Mouse (Mus musculus) heart, embryonic 16.5 days (tissue): ENCODE results near the gene Gm11492. TPM values are rescaled to one million over a fixed set of nuclear protein-coding genes. Genes with fewer than 3 reads are reported as not detected.

Experiments used
- ATAC-seq: fragments of 200-750 bp; cut with Nextera tagmentation; replicated peaks from 2 replicates; pipeline ENCODE4 v1.8.0; 2017; ENCODE audit warnings: moderate number of reproducible peaks; ENCODE audit not compliant: insufficient read depth, low FRiP score; ENCODE audit errors: extremely low read depth
- H3K27ac ChIP-seq: fragments of 300-500 bp; sonication (generic); 2 replicates; pipeline ENCODE4 v1.5.1; 2014; ENCODE audit warnings: mild to moderate bottlenecking, low read length, control low read depth, moderate library complexity
- H3K27me3 ChIP-seq: fragments of 300-500 bp; sonication (generic); 2 replicates; pipeline ENCODE4 v1.6.1; 2014; ENCODE audit warnings: low read length, mixed read lengths; ENCODE audit not compliant: control insufficient read depth, insufficient read depth
- H3K36me3 ChIP-seq: fragments of 300-500 bp; sonication (generic); 2 replicates; pipeline ENCODE4 v1.6.1; 2014; ENCODE audit not compliant: control insufficient read depth, insufficient read depth
- H3K4me1 ChIP-seq: fragments of 300-500 bp; sonication (generic); 2 replicates; pipeline ENCODE4 v1.6.1; 2014; ENCODE audit warnings: low read length, mixed read lengths; ENCODE audit not compliant: control insufficient read depth, insufficient read depth
- H3K4me2 ChIP-seq: fragments of 300-500 bp; sonication (generic); 2 replicates; pipeline ENCODE4 v1.6.1; 2014; ENCODE audit warnings: low read depth, mild to moderate bottlenecking, control low read depth, low read length
- H3K4me3 ChIP-seq: fragments of 300-500 bp; sonication (generic); 2 replicates; pipeline ENCODE4 v1.5.1; 2014; ENCODE audit warnings: mild to moderate bottlenecking, control low read depth, low read length
- H3K9ac ChIP-seq: fragments of 300-500 bp; sonication (generic); 2 replicates; pipeline ENCODE4 v1.6.1; 2014; ENCODE audit warnings: low read length, control low read depth
- H3K9me3 ChIP-seq: fragments of 300-500 bp; sonication (generic); replicated peaks from 2 replicates; pipeline ENCODE4 v1.6.1; 2016; ENCODE audit warnings: low read length; ENCODE audit not compliant: control insufficient read depth
- WGBS: fragments of 180-500 bp; shearing (Covaris S2); extraction: QIAGEN DNeasy Blood & Tissue Kit; methylation state at CpG from one replicate; pipeline ENCODE4 v1.1.7; 2014; 5-methylcytosine and 5-hydroxymethylcytosine counted together
- polyA plus RNA-seq: library from polyadenylated mRNA; unstranded; fragments of >200 nt; fragmentation: Nextera tagmentation; extraction: Ambion mirVana; gene quantifications from 2 replicates; pipeline ENCODE4 v1.2.1, GENCODE M21; 2015

Gm11492 gene
- polyA plus RNA-seq, 1 experiment from 2014 or later, result not detected

DNA sequence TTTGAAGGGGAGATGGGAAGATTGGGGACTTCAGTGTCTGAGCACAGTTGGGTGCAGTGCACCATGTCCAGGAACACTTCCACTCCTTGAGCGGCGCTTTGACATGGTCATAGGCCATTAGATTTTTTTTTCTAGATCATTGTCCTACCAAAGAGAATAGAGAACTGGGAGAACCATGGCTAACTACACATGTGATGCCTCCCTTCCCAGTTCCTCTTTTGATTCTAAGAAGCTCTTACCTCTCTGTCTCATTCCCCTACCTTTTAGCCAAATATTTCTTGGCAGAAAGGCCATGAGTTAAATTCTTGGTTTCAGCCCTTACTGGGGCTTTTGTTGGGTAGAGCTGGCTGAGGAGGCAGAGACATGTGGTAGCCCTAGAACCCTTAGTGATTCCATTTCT is 37.1 kb downstream of the Gm11492 start:
- no peaks in the 10 kb centered on the region for H3K27me3 ChIP-seq
- no peak overlapping the region for H3K9ac ChIP-seq
- no peak overlapping the region for H3K4me2 ChIP-seq
- H3K4me3 ChIP-seq, result no peak overlapping the region
- no peak for ATAC-seq
- no peaks in the 10 kb centered on the region for H3K4me1 ChIP-seq
- H3K27ac ChIP-seq, result no peak overlapping the region
- H3K9me3 ChIP-seq, result no peaks in the 10 kb centered on the region
- 97% methylated on average over 2 of the region's 2 CpGs for WGBS
- peaks cover 88% of the 10 kb centered on the region for H3K36me3 ChIP-seq

DNA sequence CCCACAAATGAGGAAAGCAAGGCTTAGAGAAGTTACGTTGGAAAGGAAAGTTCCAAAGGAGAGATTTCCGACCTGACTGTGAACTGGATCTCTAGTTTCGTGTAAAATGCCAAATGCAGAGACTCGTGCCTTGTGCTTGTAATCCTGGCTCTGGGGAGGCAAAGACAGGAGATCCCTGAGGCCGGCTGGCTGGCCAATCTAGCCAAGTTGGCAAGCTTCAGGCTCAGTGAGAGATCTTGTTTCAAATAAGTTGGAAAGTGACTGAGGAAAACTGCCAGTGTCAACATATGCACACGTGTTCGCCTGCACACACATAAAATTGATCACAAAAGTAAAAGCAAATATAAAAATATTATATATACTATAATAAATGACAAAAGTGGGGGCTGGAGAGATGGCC is 42.8 kb downstream of the Gm11492 start:
- Histone ChIP-seq H3K27ac (no peak overlapping the region), H3K27me3 (no peaks in the 10 kb centered on the region), H3K4me3 (no peak overlapping the region), H3K36me3 (peaks cover 80% of the 10 kb centered on the region), H3K4me1 (no peaks in the 10 kb centered on the region), H3K9ac (no peak overlapping the region), H3K9me3 (no peaks in the 10 kb centered on the region), H3K4me2 (no peak overlapping the region)
- ATAC-seq, result no peak
- 83% methylated on average over 7 of the region's 7 CpGs for WGBS

DNA sequence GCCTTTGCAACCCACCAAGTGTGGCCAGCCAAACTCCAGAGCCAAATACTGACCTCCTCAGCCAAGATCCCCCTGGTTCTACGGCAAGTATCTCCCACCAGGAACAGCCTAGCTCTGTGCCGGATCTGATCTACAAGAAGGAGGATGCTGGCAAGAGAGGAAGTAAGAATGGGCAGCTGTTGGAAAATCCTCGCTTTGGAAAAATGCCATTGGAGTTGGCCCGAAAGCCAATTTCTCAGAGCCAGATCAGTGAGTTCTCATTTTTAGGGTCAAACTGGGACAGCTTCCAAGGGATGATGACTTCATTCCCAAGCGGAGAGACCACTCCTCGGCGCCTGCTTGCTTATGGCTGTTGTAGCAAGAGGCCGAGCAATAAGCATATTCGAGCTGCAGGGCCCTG is 45.1 kb downstream of the Gm11492 start:
- no peak for ATAC-seq
- 82% methylated on average over 9 of the region's 9 CpGs for WGBS
- no peak overlapping the region for H3K4me3 ChIP-seq
- peaks cover 76% of the 10 kb centered on the region for H3K36me3 ChIP-seq
- H3K9ac ChIP-seq, result no peak overlapping the region
- H3K27me3 ChIP-seq, result no peaks in the 10 kb centered on the region
- H3K27ac ChIP-seq, result no peak overlapping the region
- no peak overlapping the region for H3K4me2 ChIP-seq
- H3K4me1 ChIP-seq, result no peaks in the 10 kb centered on the region
- no peaks in the 10 kb centered on the region for H3K9me3 ChIP-seq

DNA sequence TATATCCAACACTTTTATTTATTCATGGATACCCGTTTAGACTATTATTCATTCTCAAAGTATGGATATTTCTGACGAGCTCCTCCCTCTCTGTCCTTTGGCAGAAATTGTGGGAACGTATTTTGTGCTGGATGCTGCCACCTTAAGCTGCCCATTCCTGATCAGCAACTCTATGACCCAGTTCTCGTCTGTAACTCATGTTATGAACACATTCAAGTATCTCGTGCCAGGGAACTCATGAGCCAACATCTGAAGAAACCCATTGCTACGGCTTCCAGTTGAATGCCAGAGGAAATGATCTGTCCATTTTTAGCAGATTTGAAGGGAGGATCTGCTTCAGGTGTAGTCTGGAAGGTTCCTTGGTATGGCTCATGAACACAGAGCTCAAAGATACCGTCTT is 47.5 kb downstream of the Gm11492 start:
- Histone ChIP-seq H3K4me2 (no peak overlapping the region), H3K9ac (no peak overlapping the region), H3K4me3 (no peak overlapping the region), H3K27ac (no peak overlapping the region), H3K36me3 (peaks cover 74% of the 10 kb centered on the region), H3K27me3 (no peaks in the 10 kb centered on the region), H3K9me3 (peaks cover 3% of the 10 kb centered on the region; the same call in 1 of the 2 replicates), H3K4me1 (no peaks in the 10 kb centered on the region)
- no peak for ATAC-seq
- 85% methylated on average over 7 of the region's 7 CpGs for WGBS

DNA sequence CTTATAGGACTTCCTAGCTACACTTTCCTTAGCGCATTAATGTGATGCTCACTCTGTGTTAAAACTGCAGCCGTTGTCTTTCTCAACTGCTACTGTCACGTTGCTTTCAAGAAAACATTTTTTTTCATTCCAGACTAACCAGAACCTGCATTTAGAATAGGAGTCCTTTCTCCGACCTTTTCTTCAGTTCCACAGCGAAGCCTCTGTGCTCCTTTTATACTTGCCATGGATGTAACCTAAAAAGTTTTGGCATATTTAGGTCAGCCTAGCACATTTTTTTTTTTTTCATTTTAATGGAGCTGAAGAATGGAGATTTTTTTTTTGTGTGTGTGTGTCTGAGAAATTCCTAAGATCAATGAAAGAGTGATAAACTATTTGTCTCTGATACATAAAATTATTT is 49.1 kb downstream of the Gm11492 start:
- peaks cover 3% of the 10 kb centered on the region; the same call in 1 of the 2 replicates for H3K9me3 ChIP-seq
- no peak for ATAC-seq

DNA sequence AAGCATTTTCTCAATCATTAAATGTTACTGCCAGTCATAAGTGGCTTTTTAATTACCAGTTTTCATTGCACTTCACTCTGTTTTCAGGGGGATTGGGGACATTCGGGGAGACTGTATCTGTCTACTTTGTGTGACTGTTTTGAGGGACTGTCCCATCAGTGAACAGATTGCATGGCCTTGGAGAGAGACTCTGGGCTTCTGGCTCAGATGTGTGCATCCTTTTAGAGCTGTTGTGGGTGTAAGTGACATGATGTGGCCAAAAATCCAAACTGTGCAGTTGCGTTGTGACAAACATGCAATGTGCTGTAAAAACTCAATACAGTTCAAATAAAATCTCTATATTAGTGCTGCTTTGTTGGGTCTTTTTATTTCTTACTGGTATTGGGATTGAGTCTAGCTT is 49.5 kb downstream of the Gm11492 start:
- Histone ChIP-seq H3K27ac (no peak overlapping the region), H3K27me3 (no peaks in the 10 kb centered on the region), H3K4me3 (no peak overlapping the region), H3K9ac (no peak overlapping the region), H3K4me2 (no peak overlapping the region), H3K4me1 (no peaks in the 10 kb centered on the region), H3K9me3 (peaks cover 3% of the 10 kb centered on the region; the same call in 1 of the 2 replicates), H3K36me3 (peaks cover 65% of the 10 kb centered on the region)
- 92% methylated on average over 2 of the region's 2 CpGs for WGBS
- no peak for ATAC-seq

More for the DNA sequence above, 49.1 kb downstream of the Gm11492 start:
- no peak overlapping the region for H3K9ac ChIP-seq
- 85% methylated on average over 5 of the region's 5 CpGs for WGBS
- no peak overlapping the region for H3K27ac ChIP-seq
- peaks cover 69% of the 10 kb centered on the region for H3K36me3 ChIP-seq
- no peak overlapping the region for H3K4me3 ChIP-seq
- no peaks in the 10 kb centered on the region for H3K27me3 ChIP-seq
- no peak overlapping the region for H3K4me2 ChIP-seq
- no peaks in the 10 kb centered on the region for H3K4me1 ChIP-seq

DNA sequence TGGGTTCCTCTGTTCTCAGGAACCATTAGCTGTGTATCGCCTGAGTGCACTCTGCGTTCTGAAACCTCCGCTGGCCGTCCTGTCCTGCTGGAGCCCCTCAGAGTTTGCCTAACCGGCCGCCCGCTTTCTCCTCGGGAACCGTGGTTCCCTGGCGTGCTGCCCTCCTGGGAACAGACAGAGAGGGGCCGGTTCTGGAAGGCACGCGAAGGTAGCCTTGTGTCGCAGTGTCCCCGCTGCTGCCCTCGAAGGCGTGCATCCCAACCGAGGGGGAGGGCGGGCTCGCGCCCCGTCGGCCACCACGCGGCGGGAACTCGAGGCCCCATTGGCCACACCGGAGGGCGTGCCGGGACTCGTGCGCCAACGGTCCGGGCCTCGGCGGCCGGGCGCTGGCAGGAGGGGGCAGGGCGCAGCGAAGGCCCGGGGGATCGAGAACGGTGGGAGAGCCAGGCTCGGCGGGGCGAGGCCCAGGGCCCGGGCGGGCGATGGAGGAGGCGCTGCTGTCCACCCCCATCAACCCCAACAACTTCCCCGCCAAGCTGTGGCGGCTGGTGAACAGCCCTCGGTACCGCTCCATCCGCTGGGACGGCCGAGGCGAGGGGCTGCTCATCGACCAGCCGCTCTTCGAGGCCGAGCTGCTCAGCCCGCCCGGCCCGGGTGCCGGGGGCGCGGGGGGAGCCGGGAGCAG is 50.5 kb downstream of the Gm11492 start, which contains the start of gene Hsf5:
TSS of gene Hsf5 (plus strand) at position 375 of the 685 bp plus-strand sequence.
- Histone ChIP-seq H3K36me3 (peaks cover 55% of the 10 kb centered on the region), H3K27me3 (no peaks in the 10 kb centered on the region), H3K4me1 (no peaks in the 10 kb centered on the region), H3K4me3 (no peak within 1 kb of the TSS), H3K4me2 (no peak within 1 kb of the TSS), H3K9me3 (peaks cover 3% of the 10 kb centered on the region; the same call in 1 of the 2 replicates), H3K27ac (no peak within 1 kb of the TSS), H3K9ac (no peak within 1 kb of the TSS)
- ATAC-seq, result no peak
- WGBS, result 83% methylated on average over 65 of the region's 69 CpGs

DNA sequence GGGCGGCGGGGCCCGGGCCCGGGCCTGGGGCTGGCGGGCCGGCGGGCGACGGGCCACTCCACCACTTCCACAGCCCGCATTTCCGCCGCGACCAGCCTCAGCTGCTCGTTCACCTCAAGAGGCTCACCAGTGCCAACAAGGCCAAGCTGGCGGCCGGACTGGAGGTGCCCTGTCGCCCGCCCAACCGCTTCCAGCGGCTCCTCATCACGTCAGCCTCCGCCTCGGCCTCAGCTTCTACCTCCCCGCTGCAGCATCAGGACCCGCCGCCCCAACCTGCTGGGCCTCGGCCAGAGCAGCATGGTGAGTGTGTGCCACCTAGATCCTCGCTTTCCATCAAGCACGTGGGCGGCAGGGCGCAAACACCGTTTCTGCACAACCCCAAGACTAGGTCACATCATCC is 51.2 kb downstream of the Gm11492 start:
- Histone ChIP-seq H3K4me2 (no peak overlapping the region), H3K4me1 (no peaks in the 10 kb centered on the region), H3K36me3 (peaks cover 49% of the 10 kb centered on the region), H3K27ac (no peak overlapping the region), H3K9ac (no peak overlapping the region), H3K27me3 (no peaks in the 10 kb centered on the region), H3K9me3 (peaks cover 3% of the 10 kb centered on the region; the same call in 1 of the 2 replicates), H3K4me3 (no peak overlapping the region)
- 92% methylated on average over 26 of the region's 32 CpGs for WGBS
- no peak for ATAC-seq
